Mouse (Mus musculus) intestine, embryonic 16.5 days (tissue): ENCODE results near the gene Plagl1. TPM values are rescaled to one million over a fixed set of nuclear protein-coding genes. Genes with fewer than 3 reads are reported as not detected.

Experiments used
- ATAC-seq: fragments of 200-750 bp; cut with Nextera tagmentation; 2 replicates; pipeline ENCODE4 v1.8.0; 2017; ENCODE audit warnings: moderate TSS enrichment, moderate library complexity
- H3K27ac ChIP-seq: fragments of 300-500 bp; sonication (generic); 2 replicates; pipeline ENCODE4 v1.5.1; 2014; ENCODE audit warnings: mild to moderate bottlenecking, low read length
- H3K27me3 ChIP-seq: fragments of 300-500 bp; sonication (generic); replicated peaks from 2 replicates; pipeline ENCODE4 v1.6.1; 2014; ENCODE audit warnings: low read length, control low read depth, mixed read lengths; ENCODE audit not compliant: control insufficient read depth, insufficient read depth
- H3K36me3 ChIP-seq: fragments of 300-500 bp; sonication (generic); 2 replicates; pipeline ENCODE4 v1.6.1; 2014; ENCODE audit warnings: low read length, control low read depth; ENCODE audit not compliant: control insufficient read depth, insufficient read depth
- H3K4me1 ChIP-seq: fragments of 300-500 bp; sonication (generic); 2 replicates; pipeline ENCODE4 v1.6.1; 2014; ENCODE audit warnings: low read length, control low read depth, mixed read lengths; ENCODE audit not compliant: control insufficient read depth, insufficient read depth
- H3K4me2 ChIP-seq: fragments of 300-500 bp; sonication (generic); 2 replicates; pipeline ENCODE4 v1.6.1; 2014; ENCODE audit warnings: low read depth, low read length, control low read depth
- H3K4me3 ChIP-seq: fragments of 300-500 bp; sonication (generic); 2 replicates; pipeline ENCODE4 v1.5.1; 2014; ENCODE audit warnings: mild to moderate bottlenecking, low read length
- H3K9ac ChIP-seq: fragments of 300-500 bp; sonication (generic); 2 replicates; pipeline ENCODE4 v1.6.1; 2014; ENCODE audit warnings: low read depth, low read length
- H3K9me3 ChIP-seq: fragments of 300-500 bp; sonication (generic); 2 replicates; pipeline ENCODE4 v1.6.1; 2016; ENCODE audit warnings: low read length, control low read depth; ENCODE audit not compliant: control insufficient read depth
- WGBS: fragments of 180-500 bp; shearing (Covaris S2); extraction: QIAGEN DNeasy Blood & Tissue Kit; methylation state at CpG from one replicate; pipeline ENCODE4 v1.1.7; 2014; 5-methylcytosine and 5-hydroxymethylcytosine counted together
- polyA plus RNA-seq: library from polyadenylated mRNA; unstranded; fragments of >200 nt; fragmentation: Nextera tagmentation; extraction: Ambion mirVana; gene quantifications from 2 replicates; pipeline ENCODE4 v1.2.1, GENCODE M21; 2015

Plagl1 gene
- polyA plus RNA-seq, 1 experiment from 2014 or later: 113 TPM

GRCm38 (mm10) chr10:13118770-13119102, 58.4 kb downstream of the Plagl1 start:
- H3K9me3 ChIP-seq: no peaks in the 10 kb centered on the region
- H3K36me3 ChIP-seq: no peaks in the 10 kb centered on the region
- WGBS: 65% methylated on average over 5 of the region's 5 CpGs
- H3K4me2 ChIP-seq: no peak overlapping the region
- H3K9ac ChIP-seq: no peak overlapping the region
- peak; percentile 50; the same call in 1 of the 2 replicates for ATAC-seq
- no peak overlapping the region for H3K4me3 ChIP-seq
- H3K4me1 ChIP-seq: peaks cover 17% of the 10 kb centered on the region
- no peaks in the 10 kb centered on the region for H3K27me3 ChIP-seq
- H3K27ac ChIP-seq: peak overlapping the region; percentile 21

DNA sequence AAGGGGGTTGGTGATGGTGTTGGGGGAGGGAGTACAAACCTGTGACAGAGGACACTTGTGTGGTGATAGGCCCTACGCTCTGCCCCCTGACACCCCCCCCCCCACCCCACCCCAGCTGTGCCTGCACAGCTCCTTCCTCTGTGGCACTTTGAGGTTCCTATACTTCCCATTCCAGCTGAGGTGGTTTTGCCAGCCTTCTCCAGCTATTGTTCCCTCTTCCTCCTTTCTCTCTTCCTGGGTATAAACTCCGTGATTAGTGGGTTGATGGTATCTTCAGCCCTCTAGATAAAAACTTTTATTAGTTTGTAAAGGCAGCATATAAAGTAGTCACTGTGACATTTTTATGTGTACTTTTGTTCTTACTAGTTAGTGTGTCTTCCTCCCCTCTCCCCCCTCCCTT, 59.0 kb downstream of the Plagl1 start:
- ATAC-seq: no peak
- 40% methylated on average over 2 of the region's 2 CpGs for WGBS
- no peaks in the 10 kb centered on the region for H3K27me3 ChIP-seq
- no peak overlapping the region for H3K4me2 ChIP-seq
- peaks cover 17% of the 10 kb centered on the region for H3K4me1 ChIP-seq
- no peaks in the 10 kb centered on the region for H3K36me3 ChIP-seq
- no peaks in the 10 kb centered on the region for H3K9me3 ChIP-seq
- no peak overlapping the region for H3K4me3 ChIP-seq
- H3K9ac ChIP-seq: no peak overlapping the region
- H3K27ac ChIP-seq: peak overlapping the region; percentile 21; the same call in 1 of the 2 replicates

GRCm38 (mm10) chr10:13125811-13126210, 65.5 kb downstream of the Plagl1 start:
- H3K4me2 ChIP-seq: no peak overlapping the region
- no peaks in the 10 kb centered on the region for H3K9me3 ChIP-seq
- no peak overlapping the region for H3K4me3 ChIP-seq
- no peak overlapping the region for H3K9ac ChIP-seq
- peaks cover 8% of the 10 kb centered on the region for H3K36me3 ChIP-seq
- H3K27ac ChIP-seq: no peak overlapping the region
- no peaks in the 10 kb centered on the region for H3K4me1 ChIP-seq
- 53% methylated on average over 3 of the region's 3 CpGs for WGBS
- ATAC-seq: no peak
- H3K27me3 ChIP-seq: no peaks in the 10 kb centered on the region

DNA sequence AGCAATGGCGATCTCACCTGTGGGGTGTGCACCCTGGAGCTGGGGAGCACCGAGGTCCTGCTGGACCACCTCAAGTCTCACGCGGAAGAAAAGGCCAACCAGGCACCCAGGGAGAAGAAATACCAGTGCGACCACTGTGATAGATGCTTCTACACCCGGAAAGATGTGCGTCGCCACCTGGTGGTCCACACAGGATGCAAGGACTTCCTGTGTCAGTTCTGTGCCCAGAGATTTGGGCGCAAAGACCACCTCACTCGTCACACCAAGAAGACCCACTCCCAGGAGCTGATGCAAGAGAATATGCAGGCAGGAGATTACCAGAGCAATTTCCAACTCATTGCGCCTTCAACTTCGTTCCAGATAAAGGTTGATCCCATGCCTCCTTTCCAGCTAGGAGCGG, 67.0 kb downstream of the Plagl1 start:
- Histone ChIP-seq H3K27ac (no peak overlapping the region), H3K36me3 (peaks cover 8% of the 10 kb centered on the region), H3K9me3 (no peaks in the 10 kb centered on the region), H3K4me1 (no peaks in the 10 kb centered on the region), H3K4me3 (no peak overlapping the region), H3K9ac (no peak overlapping the region), H3K4me2 (no peak overlapping the region), H3K27me3 (no peaks in the 10 kb centered on the region)
- no peak for ATAC-seq
- 81% methylated on average over 13 of the region's 13 CpGs for WGBS

DNA sequence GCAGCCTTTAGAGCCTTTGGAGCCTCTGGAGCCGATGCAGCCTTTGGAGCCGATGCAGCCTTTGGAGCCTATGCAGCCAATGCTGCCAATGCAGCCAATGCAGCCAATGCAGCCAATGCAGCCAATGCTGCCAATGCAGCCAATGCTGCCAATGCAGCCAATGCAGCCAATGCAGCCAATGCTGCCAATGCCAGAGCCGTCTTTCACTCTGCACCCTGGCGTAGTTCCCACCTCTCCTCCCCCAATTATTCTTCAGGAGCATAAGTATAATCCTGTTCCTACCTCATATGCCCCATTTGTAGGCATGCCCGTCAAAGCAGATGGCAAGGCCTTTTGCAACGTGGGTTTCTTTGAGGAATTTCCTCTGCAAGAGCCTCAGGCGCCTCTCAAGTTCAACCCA, 67.6 kb downstream of the Plagl1 start:
- 90% methylated on average over 7 of the region's 7 CpGs for WGBS
- H3K9me3 ChIP-seq: no peaks in the 10 kb centered on the region
- ATAC-seq: no peak
- no peak overlapping the region for H3K4me2 ChIP-seq
- no peak overlapping the region for H3K27ac ChIP-seq
- no peak overlapping the region for H3K4me3 ChIP-seq
- H3K9ac ChIP-seq: no peak overlapping the region
- no peaks in the 10 kb centered on the region for H3K27me3 ChIP-seq
- H3K36me3 ChIP-seq: peaks cover 8% of the 10 kb centered on the region
- no peaks in the 10 kb centered on the region for H3K4me1 ChIP-seq

DNA sequence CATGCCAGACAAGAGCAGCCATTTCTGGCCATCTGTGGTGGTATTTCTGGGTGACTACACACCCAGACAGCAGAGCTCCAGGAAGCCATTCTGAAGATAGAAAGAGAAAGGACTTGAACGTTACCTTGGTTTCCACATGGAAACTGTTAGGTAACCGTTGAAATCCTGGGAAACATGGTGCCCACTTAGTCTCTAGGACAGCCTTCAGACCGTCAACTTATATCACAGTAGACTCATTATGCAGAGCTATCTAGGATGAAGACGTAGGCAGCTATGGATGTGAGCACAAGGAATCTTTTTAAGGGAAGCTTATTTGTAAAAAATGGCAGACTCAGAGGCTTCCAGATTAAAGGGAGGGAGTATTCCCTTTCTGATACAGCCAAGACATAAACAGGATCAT, 73.5 kb downstream of the Plagl1 start:
- Histone ChIP-seq H3K9me3 (no peaks in the 10 kb centered on the region), H3K27me3 (no peaks in the 10 kb centered on the region), H3K9ac (no peak overlapping the region), H3K4me1 (no peaks in the 10 kb centered on the region), H3K4me3 (no peak overlapping the region), H3K4me2 (no peak overlapping the region), H3K27ac (no peak overlapping the region), H3K36me3 (peaks cover 2% of the 10 kb centered on the region; the same call in 1 of the 2 replicates)
- ATAC-seq: no peak
- 93% methylated on average over 4 of the region's 4 CpGs for WGBS

GRCm38 (mm10) chr10:13135276-13135675, 75.0 kb downstream of the Plagl1 start:
- Histone ChIP-seq H3K4me2 (no peak overlapping the region), H3K27ac (no peak overlapping the region), H3K27me3 (no peaks in the 10 kb centered on the region), H3K9ac (no peak overlapping the region), H3K36me3 (no peaks in the 10 kb centered on the region), H3K4me1 (peaks cover 4% of the 10 kb centered on the region), H3K4me3 (no peak overlapping the region), H3K9me3 (no peaks in the 10 kb centered on the region)
- no peak for ATAC-seq
- WGBS: 95% methylated on average over 7 of the region's 7 CpGs

- no peaks in the 10 kb centered on the region for H3K9me3 ChIP-seq
- ATAC-seq: no peak
- H3K36me3 ChIP-seq: no peaks in the 10 kb centered on the region
- 90% methylated on average over 7 of the region's 7 CpGs for WGBS
- no peak overlapping the region for H3K4me2 ChIP-seq
- H3K4me1 ChIP-seq: peaks cover 4% of the 10 kb centered on the region
- no peaks in the 10 kb centered on the region for H3K27me3 ChIP-seq
- H3K4me3 ChIP-seq: no peak overlapping the region
- H3K27ac ChIP-seq: no peak overlapping the region
- no peak overlapping the region for H3K9ac ChIP-seq
These were observed 75.4 kb downstream of the Plagl1 start for GRCm38 (mm10) chr10:13135751-13136150.

- Histone ChIP-seq H3K4me2 (no peak overlapping the region), H3K9me3 (no peaks in the 10 kb centered on the region), H3K4me1 (peaks cover 4% of the 10 kb centered on the region), H3K27me3 (no peaks in the 10 kb centered on the region), H3K27ac (no peak overlapping the region), H3K9ac (no peak overlapping the region), H3K4me3 (no peak overlapping the region), H3K36me3 (no peaks in the 10 kb centered on the region)
- ATAC-seq: no peak
- 92% methylated on average over 6 of the region's 6 CpGs for WGBS
These were observed 77.6 kb downstream of the Plagl1 start for GRCm38 (mm10) chr10:13137906-13138305.

- 39% methylated on average over 2 of the region's 2 CpGs for WGBS
- Histone ChIP-seq H3K4me2 (no peak overlapping the region), H3K9ac (no peak overlapping the region), H3K4me3 (no peak overlapping the region), H3K9me3 (no peaks in the 10 kb centered on the region), H3K4me1 (peaks cover 4% of the 10 kb centered on the region), H3K36me3 (no peaks in the 10 kb centered on the region), H3K27me3 (no peaks in the 10 kb centered on the region), H3K27ac (no peak overlapping the region)
- no peak for ATAC-seq
These were observed 80.1 kb downstream of the Plagl1 start for GRCm38 (mm10) chr10:13140434-13140833.
